Mouse (Mus musculus) cerebellum, adult 9-10 months (tissue): ENCODE measurements at regions not wholly inside any gene's neighbourhood (a gene's known extent, or its start where the extent isn't known, plus 50 kb on each side); places are given as distances from the start of the nearest gene placed in this dataset.

Experiments used
- DNase-seq: peaks from one replicate; pipeline ENCODE4 v3.0.0; 2022

DNA sequence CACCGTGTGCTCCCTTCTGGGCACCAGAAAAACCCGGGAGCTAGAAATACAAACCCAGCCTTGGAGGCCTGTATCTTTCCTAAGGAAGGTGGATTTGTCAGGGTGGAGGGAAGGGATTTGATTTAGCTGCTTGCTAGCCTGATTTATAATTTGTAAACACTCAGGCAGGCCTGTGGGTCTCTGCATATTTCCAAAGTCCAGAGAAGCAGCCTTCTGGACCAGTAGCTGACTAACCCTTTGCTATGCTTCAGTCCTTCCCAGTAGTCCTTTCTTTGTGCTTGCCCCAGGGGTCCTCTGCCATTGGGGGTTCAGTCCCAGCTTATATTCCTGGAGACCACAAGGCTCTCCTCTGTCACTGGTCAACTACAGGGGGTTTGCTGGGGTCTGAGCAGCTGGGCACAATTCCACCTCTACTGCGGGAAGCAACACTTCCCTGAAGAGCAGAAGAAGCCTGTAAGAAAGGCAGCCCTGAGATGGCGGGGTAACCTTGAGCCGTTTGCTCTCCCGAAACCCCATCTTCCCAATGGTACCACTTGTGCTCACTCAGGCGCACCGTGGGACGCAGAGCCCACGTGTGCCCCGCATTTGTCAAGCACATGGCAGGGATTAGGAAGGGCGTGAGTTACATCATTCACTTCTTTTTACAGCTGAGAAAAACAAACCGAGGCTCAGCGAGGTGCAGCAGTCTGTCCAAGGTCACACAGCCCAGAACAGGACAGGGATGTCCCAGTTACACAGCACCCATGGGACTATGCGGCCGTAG lies 85.7 kb downstream of the 1700001O22Rik start:
- peak; percentile 76 for DNase-seq

DNA sequence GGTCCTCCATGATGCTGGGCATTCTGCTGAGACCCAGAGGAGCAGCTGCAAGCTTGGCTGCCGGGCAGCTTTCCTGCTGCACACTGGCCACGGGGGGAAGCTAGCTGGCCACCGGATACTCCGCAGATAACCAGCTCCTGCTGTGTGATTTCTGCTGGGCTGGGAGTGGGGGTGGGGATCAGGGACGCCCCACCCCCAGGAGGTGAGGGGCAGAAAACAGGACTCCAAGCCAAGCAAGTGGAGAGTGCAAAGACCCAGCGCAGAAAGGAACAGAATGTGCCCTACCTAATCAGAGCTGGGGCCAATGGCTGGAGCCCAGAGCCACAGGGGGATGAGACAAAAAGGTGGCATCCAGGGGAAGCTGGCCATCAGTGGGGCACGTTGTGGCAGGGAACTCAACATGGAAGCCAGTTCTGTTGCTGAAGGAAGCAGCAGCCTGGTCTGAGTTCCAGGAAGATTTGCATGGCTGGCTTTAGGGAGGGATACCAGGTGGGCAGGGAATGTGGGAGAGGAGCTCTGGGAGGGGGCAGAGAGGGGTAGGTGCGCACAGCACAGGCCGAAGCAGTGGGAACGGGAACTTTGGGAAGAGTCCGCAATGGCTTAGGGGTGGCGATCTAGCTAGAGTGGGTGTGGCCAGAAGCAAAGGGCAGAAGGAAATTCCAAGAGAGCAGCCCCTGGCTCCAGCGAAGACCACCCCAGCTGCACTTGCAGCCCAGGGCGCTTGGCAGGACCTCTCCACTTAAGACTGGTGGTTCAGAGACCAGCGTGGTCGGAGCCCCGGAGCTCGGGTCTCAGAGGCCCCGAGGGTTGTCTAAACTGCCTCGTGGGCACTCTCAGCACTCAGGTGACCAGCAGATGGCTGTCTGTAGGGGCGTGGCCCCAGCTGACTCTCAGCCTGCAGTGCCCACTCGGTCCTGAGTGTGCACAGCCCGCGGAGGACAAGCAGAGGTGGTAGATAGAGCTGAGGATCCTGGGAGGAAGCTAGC lies 86.6 kb downstream of the 1700001O22Rik start:
- peak; percentile 80 for DNase-seq

DNA sequence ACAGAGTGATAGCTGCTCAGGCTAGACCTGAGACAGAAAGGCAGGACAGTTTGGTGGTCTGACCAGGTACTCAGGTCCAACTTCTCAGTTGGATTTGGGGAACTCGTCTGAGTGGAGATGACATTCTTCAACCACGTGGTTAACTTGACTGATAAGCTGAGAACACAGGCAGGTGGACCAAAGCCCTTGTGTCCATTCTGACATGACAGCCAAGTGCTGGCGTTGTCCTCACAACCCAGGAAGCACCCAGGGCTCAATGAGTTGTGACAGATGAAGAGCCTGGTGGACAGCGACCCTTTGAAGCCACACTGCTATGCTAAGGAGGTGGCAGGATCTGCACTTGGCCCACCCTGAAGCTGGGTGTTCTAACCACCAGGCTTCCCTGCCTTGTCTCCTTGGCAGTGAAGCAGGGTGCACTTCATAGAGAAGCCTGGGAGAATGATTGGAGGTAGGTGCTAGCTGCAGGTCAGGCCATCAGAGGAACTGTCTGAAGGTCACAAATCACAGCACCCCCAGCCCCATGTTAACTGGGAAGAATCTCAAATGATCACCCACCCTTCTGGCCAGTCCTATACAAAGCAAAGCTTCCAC lies 87.6 kb downstream of the 1700001O22Rik start:
- peak; percentile 53 for DNase-seq

DNA sequence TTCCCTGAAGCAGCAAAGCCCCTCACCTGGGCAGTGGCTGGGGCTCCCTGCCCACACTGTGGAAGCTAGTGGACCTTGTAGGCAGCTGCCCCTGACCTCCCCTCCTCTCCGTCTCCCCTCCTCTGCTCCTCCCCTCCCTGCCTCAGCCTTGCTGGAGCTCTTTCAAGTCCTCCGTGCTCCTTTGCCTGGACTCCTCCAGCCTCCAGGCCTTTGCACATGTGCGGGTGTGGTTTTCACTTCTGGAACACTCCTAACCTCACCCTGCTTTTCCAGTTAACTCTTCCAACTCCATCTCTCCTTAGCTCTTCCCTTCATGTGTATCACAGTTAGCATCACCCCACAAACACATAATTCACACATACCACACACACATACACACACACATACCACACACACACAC lies 89.9 kb downstream of the 1700001O22Rik start:
- DNase-seq: peak; percentile 47

DNA sequence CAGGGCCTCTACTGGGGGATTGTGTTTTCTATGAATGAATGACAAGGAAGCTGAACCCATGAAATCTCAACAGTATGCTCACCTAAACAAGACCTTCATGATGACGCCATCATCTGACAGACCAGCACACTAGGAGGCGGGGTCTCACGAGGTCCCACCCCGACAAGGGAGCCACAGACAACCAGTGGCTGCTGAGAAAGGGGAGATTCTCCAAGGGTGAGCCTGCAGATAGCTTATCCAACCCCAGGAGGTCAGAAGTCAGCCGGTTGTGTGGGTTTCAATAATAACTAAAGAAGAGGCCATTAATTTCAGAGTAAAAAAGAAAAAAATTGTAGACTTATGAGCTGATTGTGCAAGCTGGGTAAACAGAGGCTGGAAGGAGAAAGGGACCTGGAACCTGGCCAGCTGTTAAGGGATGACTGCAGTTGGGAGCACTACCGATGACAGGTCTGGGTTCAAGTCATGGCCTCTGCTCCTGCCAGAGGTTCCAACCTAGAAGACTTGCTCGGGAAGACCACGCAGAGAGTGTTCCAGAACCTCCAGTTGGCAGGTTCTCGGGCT lies 90.5 kb downstream of the 1700001O22Rik start:
- peak; percentile 72 for DNase-seq

DNA sequence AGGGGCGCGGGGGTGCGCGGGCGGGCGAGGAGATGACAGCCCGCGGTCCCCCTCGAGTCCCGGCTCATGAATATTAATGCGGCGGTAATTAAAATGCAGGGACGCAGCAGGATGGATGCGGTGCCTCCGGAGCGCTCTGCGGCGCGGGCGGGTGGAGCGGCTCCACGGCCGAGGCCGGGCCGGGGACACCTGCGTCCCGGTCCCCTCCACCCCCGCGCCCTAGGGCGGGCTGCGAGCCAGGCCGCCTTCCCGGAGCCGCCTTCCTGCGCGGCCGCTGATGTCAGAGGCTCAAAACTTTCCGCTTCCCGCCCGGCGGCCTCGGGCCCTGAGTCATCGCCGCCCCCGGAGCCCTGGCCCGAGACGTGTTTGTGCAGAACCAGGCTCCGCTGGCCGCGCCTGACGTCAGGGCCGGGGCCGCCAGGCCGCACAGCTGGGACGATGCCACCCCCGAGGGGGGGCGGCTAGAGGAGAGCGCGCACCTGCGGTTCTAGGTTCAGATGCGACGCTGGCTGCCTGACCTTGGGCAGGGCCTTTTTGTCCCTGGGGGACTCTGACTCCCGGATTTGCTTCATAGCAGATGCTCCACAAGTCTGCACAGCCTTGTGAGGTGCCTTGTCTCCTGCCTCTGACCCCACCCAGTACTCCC lies 91.5 kb downstream of the 1700001O22Rik start:
- peak; percentile 90 for DNase-seq

DNA sequence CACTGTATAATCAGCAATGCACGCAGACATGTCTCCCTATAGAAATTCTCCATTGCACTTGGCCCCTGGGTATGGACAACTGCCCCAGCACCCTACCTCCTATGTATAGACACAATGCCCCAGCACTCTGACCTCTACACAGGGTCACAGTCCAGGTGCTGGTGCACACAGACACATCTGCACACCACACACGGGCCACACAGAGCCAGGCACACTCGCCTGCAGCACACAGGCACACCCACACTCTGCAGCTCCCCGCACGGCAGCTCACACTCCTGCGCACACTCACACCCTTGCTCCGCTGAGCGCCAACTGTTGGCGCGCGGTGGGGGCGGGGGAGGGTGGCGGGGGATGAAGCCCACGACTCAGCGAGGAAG lies 92.0 kb downstream of the 1700001O22Rik start:
- peak; percentile 73 for DNase-seq

DNA sequence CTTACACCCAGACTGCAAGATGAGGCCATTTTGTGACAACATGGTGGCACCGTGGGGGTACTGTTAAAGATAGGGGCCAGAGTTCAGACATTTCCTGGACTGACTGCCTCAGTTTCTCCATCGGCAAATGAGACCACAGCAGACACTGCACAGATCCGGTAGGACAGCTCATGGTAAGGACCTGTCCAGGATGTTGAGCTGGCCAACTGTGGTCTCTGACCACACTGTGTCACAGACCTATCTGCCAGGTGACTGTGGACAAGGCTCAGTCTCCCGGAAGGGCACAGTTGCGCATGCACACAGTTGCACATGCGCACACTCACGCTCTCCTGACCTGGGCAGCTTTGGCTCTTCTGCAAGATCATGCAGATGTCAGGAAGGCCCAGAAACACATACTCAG lies 92.6 kb downstream of the 1700001O22Rik start:
- DNase-seq: peak; percentile 45

DNA sequence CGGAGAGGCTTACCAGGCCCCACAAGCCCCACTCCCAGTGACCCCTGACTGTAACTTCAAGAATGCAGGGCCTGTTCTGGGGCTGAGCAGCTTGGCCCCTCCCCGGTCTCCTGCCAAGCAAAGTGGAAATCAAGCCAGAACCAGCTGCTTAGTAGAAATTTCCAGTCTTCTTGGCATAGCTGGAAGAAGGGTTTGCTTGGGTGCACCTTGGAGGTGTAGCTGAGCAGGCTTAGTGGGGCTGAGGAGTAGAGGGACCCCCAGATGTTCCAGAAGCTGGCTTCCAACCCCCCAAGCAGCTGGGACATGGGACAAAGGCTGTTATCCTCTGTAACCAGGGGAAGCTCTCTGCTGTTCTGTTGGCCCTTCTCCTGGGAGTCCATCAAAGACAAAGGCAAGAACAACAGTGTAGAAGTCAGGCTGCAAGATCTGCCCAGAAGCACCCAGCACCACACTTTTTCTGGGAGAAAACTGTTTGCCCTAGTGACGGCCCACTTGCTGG lies 94.0 kb downstream of the 1700001O22Rik start:
- DNase-seq: no peak

DNA sequence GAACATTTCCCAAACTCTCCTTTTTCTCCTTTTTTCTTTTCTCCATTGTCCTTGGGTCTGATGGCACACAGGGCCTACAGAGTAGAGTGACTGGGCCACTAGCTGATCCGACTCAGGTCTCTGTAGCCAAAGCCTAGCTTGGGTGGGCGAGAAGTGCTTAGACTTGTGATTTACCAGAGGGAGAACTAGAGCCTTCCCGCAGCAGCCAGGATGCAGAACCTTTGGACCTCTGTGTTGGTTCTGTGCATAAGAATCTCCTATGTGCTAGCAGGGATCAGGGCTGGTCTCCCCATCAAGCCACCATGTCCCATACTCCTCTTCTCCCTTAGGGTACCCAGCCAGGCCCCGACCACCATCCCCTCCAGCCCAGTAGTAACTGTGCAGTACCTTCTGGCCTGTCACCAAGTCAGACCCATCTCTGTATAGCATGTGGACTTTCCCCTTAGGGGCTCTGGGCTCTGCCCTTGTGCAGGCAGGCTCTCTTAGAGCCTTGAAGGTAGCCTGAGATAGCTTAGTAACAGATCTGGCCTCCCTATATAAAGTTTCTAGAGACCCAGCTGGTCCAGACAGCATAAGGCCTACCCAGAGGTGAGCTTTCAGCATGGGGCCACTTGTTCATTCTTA lies 94.6 kb downstream of the 1700001O22Rik start:
- peak; percentile 60 for DNase-seq

DNA sequence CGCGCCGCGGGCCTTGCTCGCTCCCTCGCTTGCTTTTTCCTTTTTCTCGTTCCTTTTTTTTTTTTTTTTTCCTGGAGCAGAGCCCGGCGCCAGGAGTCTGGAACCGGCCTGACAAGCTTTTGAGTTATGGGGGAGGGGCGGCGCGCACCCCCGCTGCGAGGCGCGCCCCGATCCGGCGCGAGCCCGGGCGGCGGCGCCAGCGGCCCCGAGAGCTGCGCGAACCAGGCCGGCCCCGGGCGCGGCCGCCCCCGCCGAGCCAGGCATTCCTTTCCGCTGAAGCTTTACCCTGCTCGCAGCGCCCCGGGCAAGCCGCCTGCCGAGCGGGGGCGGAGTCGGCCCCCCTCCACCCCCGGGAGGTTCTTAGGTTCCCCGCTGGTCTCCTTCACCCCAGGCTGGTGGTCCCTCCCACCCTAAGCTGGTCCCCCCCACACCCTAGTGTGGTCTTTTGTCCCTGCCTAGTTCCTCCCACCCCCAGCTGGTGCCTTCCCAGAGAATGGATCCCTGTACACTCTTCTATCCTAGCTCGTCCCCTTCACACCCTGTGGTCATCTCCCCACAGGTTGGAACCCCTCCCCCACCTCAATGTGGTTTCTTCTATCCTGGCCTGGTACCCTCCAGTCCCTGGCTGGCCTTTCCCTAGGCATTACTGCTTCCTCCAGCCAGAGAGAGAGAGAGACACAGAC lies 95.3 kb downstream of the 1700001O22Rik start:
- DNase-seq: peak; percentile 71

DNA sequence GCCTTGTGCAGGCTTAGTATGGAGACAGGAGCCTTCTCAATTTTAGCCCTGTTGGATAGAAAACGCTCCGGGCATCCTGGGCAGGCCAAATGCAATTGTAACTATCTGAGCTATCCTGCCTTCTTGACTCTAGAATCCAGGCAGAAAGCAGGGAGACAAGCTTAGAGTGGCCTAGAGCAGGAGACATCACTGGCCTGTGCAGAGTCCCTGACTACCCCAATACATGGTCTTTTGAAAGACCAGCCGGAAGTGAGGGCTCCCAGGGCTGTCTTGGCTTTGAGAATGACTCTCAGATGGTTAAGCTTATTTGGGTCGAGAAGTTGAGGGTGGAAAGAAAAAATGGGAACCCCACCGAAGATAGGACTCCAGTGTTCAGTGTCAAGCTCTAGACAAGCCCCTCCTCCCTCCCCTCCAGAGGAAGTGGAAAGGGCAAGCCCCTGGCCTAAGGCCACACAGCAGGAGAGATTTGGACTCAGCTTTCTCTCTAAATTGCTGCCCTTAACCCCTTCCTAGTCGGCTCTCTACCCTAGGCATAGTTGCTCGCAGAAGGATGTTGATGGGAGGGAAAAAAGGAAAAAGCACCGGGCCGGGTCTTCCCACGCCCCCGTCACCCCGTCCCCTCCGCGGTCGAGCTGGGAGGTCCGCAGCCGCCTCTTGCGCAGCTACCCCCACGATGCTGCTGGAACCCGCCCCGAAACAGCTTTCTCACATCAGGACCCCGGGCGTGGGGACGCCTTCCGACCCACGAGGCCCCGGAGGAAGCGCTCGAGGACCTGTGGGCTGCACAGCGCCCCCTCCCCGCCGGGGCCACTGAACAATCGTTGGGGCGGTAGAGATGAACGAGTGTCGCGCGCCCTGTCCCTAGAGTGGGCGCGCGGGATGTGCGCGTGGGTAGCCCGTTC lies 96.1 kb downstream of the 1700001O22Rik start:
- peak; percentile 74 for DNase-seq

DNA sequence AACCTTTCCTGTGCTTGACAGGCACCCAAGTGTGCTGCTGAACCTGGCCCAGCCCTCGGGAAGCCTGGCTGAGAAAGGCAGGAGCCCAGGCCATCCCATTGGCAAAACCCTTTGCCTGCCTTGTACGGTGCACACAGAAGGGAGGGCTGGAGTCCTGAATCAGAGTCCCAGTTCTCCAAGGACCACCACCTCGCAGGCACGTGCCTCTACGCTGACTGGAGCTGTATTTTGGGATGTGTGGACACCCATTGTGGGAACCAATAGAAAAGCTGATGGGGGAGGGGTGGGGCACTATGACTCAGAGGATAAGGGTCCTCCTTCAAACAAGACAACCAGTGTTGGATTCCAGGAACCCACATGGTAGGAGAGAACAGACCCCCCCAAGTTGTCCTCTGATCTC lies 97.4 kb downstream of the 1700001O22Rik start:
- peak; percentile 50 for DNase-seq

DNA sequence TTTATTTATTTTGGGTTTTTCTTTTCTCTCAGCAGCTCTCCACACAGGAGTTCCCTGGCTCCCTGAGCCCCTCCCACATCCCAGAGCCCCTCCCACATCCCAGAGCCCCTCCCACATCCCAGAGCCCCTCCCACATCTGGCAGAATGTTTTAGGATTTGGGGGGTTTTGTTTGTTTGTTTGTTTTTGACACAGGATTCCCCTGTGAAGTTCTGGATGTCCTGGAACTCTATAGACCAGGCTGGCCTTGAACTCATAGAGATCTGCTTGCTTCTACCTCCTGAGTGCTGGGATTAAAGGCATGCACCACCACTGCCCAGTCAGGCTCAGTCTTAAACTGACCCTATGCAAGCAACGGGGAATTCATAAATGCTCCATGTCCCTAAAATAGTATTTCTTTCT lies 100.2 kb downstream of the 1700001O22Rik start:
- DNase-seq: no peak

DNA sequence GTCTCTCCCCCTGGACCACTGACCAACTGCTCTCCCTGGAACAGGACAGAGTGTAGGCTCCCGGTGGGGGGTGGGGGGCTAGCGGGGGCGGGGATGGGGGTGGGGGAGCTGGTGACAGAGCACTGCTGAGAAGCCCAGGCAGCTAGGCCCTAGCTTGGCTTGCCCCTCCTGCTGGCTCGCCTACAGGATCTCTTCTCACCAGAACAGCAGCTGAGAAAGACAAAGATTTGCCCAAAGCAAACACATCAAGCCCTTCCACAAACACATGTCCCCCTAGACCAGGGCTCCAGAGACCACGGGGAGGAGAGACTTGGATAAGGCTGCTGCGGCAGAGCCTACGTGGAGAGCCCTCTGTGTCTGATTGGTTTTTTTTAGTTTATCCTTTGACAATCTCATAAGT lies 100.8 kb downstream of the 1700001O22Rik start:
- no peak for DNase-seq

DNA sequence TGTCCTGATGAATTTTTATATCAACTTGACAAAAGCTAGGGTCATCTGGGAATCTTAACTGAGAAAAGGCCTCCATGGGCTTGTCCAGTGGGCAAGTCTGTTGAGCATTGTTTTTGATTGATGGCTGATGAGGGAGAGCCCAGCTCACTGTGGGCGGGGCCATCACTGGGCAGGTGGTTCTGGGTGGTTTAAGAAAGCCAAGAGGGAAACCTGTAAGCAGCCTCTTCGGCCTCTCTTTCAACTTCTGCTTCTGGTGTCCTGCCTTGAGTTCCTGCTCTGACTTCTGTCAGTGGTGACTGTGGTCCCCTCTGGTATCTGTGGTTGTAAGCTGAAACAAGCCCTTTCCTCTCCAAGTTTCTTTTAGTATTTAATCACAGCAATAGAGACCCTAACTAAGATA lies 102.6 kb downstream of the 1700001O22Rik start:
- DNase-seq: peak; percentile 51

DNA sequence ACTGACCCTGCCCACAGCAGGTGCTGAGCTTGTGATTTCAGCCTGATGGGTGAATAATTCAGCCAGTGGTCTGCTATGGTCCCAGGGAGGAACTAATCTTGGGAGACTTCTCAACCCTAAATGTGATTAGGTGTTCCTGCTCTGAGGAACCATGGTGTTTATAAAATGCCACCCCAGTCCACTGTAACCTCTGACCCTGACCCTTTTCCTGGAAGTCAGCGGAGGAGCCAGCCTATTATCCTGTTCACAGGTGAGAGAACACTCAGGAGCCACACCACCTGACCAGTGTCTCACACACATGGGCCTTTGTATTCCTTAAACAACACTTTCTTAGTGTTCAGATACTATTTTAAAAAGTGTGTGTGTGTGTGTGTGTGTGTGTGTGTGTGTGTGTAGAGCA lies 103.0 kb downstream of the 1700001O22Rik start:
- peak; percentile 51 for DNase-seq

DNA sequence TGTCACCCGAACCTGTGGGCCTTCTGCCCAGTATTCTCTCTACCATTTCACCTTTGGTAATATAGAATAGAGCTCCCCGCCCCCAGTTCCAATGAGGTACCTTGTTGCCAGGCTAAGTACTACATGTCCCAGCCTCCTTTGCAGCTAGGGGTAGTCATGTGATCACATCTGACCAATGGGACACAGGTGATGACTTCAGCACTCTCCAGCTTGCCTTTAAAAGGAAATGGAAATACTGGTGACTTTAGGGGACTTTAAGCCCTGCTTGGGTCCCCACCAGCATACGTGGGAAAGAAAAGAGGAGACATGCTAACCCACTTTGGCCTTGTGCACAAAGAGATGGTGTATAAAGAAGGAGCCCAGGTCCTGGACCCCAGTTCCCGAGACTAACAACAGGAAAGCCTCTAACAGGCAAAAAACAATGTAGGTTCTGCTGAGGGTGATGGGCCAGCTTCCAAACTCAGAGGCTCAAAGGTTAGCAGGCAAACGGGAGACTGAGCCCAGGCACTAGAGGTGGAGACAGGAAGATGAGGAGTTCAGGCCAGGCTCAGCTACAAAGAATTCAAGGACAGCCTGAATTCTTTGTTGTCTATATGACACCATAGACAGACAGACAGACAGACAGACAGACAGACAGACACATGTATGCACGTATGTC lies 103.5 kb downstream of the 1700001O22Rik start:
- peak; percentile 94 for DNase-seq

DNA sequence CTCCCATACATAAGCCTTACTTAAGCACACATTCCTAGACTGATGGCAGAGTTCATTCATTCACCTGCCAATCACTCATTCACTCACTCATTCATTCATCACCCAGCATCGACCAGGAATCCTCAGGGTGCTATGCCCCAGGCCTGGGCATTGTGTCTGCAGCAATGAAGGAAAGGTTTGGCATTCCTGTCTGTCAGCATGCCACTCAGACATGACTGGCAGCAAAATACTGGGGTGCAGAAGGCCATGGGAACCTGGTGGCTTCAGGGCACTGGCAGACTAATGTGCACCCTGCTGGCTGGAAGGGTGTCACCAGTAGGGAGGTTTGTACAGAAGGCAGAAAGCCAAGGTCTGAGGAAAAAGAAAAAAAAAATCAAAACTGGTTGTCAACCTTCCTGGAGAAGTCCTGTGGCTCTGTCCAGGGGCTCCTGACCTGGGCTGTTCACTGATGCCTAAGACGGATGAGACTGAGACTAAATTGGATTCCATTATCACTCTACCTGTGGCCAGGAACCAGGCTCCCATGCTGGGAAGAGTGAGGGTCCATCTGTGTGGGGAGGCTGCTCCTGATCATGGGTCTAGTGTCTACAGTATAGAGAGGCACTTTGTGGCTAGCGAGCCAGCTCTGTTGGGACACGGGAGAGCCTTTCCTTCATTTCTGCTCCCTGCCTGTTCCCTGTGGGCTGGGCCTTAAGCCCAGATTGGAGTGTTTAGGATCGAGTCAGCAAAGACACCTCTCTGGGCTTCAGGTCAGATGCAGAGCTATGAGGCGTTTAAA lies 104.1 kb downstream of the Cstad start:
- peak; percentile 62 for DNase-seq
